Mouse (Mus musculus): ENCODE results near the gene Slc22a26.
"Not testable (repeated sequence)": the region's sequence is repeated elsewhere in the genome, so short reads cannot be mapped to it uniquely, and the experiment has no call there.

The Slc22a26 gene

DNA sequence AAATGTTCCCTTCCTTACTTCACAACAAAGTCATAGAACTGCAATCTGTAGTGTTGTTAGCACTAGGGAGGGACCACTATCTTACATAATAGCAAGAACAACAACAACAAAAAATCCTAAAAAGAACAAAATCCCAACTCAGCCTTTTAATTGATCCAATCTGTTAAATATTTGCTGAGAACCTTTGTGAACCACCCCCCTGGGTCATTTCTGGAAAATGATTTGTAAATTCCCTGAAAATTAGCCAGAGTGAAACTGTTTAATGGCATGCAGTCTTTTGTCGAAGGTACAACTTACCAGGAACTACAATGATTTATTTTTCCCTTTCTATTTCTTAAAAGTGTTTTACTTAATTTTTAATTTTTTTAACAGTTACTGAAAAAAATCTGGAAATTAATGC is at the start of gene Slc22a26:
Gene Slc22a26, minus strand, starts transcription at position 97 of the 400 bp plus-strand sequence.
- no peak for DNase-seq (ENCODE audit: extremely low spot score, low spot score)

DNA sequence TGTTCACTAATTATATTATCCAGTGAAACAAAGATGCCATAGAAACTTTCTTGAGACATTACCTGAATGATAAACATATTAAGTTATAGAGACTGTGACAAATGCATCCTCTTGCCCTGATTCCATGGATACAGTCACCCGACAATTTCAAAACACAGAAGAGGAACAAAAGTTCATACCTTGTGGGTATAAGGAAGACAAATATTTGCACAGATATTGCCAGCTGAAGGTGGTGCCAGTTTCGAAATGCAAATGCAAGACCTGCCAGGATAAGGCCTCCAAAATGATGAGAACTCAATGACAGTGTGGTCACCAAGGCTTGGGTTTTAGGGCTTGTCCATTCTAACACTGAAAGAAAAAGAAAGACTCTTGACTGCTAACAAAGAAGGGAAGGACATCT is 27.4 kb upstream of the Slc22a26 start:
- DNase-seq (ENCODE audit: extremely low spot score, low spot score), result no peak

DNA sequence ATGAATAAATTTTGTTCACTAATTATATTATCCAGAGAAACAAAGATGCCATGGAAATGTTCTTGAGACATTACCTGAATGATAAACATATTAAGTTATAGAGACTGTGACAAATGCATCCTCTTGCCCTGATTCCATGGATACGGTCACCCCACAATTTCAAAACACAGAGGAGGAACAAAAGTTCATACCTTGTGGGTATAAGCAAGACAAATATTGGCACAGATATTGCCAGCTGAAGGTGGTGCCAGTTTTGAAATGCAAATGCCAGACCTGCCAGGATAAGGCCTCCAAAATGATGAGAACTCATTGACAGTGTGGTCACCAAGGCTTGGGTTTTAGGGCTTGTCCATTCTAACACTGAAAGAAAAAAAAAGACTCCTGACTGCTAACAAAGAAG is 11.9 kb downstream of the Slc22a26 start:
- no peak for DNase-seq (ENCODE audit: extremely low spot score, low spot score)

DNA sequence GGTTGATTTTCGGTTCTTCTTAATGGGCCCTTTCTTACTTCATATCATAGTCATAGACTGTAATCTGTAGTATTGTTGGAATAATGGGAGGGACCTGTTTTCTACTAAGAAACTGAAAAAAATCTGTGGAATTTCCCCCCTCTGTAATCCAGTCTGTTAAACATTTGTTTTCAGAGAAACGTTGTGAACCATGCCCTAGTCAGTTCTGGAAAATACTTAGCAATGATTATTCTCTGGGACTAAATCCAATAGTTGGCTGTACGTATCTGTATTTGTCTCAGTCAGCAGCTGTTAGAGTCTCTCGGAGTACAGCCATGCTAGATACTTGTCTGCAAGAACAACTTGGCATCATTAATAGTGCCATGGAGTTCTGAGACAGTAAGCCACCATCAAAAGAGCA is 27.2 kb downstream of the Slc22a26 start:
- no peak for DNase-seq (ENCODE audit: extremely low spot score, low spot score)

DNA sequence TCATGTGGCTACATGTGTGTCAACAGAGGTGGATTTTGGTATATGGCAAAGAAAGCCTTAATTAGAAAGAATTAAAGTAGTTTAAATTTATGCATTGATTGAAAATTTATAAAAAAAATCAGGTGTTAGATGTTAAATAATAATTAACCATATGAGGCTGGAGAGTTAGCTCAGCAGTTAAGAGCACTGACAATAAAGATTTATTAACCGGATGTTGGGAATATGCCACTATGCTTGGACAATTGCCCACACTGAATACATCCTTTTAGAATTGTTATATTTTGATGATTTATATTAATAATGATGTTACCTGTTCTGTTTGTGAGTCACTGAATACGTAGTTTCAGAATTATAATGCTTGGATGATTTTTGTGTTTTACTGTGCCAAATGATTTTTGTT is 36.3 kb downstream of the Slc22a26 start:
- no peak for DNase-seq (ENCODE audit: extremely low spot score, low spot score)

DNA sequence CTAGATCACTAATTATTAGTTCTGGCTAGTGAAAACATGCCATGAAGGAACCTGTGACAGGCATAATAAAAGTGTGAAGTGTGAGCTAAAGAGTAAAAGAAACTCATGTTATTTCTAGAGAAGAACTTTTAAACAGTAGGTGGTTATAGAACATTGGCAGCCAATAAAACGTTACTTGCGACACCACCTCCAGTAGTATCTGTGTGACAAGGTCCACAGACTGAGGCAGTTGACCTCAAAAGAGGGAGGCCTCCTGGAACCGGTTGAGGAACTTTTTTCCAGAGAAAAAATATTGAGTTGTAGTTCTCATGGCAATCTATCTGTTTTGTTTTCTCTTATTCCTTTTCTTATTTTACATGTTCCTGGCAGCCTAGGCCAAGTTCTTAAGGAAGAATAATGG is 36.9 kb downstream of the Slc22a26 start:
- DNase-seq (ENCODE audit: extremely low spot score, low spot score), result no peak

DNA sequence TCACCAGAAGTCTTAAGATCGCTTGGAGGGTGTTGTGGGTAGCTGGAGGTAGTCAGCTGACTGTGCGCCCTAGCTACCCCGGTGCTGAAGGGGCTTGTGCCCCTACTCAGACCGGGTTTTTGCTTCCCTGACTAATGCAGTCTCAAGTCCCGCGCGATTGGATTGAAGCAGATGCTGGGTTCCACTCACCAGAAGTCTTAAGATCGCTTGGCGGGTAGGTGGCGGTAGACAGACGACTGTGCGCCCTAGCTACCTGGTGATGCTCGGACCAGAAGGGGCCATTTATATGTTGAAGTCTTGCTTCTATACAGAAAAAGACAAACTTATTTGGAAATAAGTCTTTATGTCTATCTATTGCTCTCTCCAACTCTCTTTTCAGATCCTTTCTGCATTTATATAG is 49.1 kb downstream of the Slc22a26 start:
- DNase-seq (ENCODE audit: extremely low spot score, low spot score), result not testable (repeated sequence)
